Mouse (Mus musculus) erythroid progenitor cell, adult 5-6 weeks (primary cell): ENCODE results near the gene Ssu72. TPM values are rescaled to one million over a fixed set of nuclear protein-coding genes. Genes with fewer than 3 reads are reported as not detected.
"Not testable (repeated sequence)": the region's sequence is repeated elsewhere in the genome, so short reads cannot be mapped to it uniquely, and the experiment has no call there.

ENCODE experiments used
- ATAC-seq: replicated peaks from 2 replicates; pipeline ENCODE4 v1.8.0; 2016; ENCODE audit warnings: moderate number of reproducible peaks, mild to moderate bottlenecking, moderate TSS enrichment, inconsistent platforms; ENCODE audit not compliant: poor library complexity, low FRiP score, severe bottlenecking
- total RNA-seq, 2 experiments: library from RNA; stranded (forward) in 1 of 2; stranded (reverse) in 1 of 2; fragments of 150-400 nt in 1 of 2; fragments of 186-747, 209-891 nt in 1 of 2; gene quantifications; 2 replicates each; pipeline versions ENCODE4 v1.2.3 to v1.2.4; 2015 to 2017; ENCODE audit warnings: low replicate concordance in 2 of 2

The Ssu72 gene
- total RNA-seq, 2 experiments from 2014 or later = 37.0 to 44.9 TPM

DNA sequence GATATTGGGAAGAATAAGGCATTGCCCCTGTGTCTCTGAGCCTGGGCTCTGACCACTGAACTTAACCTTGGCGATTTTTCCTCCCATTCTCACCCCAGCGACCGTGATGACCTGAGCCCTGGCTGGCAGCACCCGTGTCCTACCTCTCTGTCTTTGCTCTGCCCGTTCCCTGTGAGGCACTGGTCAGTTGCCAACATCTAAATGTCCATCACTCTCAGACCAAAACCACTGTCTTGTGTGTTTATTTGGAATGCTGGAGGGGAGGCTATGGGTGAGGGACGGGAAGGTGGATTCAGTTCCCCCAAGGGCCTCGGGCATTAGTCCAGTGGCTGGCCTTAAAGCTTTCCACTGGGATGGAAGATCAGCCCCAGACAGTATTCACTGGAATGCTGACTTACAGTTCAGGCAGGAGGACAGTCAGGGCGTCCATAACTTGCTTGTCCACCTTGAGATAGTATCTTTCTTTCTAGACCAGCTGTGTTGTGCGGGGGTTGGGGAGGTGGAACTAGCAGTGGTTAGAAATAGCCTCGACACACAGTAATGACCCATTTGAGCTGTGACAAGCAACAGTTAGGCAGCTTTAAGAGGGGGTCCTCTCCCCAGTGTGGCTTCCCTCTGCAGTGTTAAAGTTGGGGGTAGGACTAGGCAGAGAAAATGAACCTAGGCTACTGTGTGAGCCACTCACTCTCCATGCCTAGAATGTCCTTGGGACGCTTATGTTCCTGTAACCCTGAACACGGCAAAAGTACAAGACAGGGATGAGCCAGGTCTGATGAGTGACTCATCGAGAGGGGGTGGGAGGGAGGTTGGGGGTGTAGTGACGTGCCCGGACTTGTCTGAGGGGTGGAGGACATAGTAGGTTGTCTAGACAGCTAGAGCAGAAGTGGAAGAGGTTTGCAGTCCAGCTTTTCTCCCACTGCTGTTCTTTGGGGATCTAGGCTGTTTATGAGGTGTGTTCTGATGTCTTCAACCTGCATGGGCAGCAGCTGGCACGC, 8.0 kb upstream of the Ssu72 start:
- ATAC-seq = no peak

DNA sequence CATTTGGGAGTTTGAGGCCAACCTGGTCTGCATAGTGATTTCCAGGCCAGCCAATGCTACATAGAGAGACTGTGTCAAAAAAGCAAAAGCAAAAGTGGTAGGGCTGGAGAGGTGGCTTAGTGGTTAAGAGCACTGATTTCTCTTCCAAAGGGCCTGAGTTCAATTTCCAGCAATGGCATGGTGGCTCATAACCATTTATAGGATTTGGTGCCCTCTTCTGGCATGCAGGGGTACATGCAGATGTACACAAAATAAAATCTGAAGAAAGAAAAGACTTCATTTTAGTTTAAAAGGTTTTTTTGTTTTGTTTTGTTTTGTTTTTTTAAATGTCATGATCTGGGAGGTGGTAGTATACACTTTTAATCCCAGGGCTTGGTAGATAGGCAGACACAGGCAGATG, 4.2 kb upstream of the Ssu72 start:
- no peak for ATAC-seq

GRCm38 (mm10) chr4:155703425-155703929, 1.1 kb upstream of the Ssu72 start:
- ATAC-seq = no peak

DNA sequence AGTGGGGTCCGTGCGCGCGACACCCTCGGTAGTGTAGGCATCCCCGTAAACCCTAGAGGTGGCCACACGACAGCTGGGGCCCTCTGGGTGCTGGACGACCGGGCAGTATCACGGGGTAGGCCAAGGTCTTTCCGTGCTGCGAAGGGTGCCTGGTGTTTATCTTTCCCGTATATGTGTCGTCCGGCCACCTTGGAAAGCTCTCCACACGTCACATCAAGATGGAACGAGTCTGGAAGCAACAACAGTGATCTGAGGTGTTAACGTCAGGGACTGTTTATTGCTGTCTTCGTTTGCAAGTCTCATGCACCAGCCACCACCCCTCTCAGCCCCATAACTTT, 961 bp downstream of the Ssu72 start:
- ATAC-seq = peak; percentile 61

GRCm38 (mm10) chr4:155708582-155708981, 4.0 kb downstream of the Ssu72 start:
- no peak for ATAC-seq

GRCm38 (mm10) chr4:155708988-155709387, 4.4 kb downstream of the Ssu72 start:
- ATAC-seq = no peak

DNA sequence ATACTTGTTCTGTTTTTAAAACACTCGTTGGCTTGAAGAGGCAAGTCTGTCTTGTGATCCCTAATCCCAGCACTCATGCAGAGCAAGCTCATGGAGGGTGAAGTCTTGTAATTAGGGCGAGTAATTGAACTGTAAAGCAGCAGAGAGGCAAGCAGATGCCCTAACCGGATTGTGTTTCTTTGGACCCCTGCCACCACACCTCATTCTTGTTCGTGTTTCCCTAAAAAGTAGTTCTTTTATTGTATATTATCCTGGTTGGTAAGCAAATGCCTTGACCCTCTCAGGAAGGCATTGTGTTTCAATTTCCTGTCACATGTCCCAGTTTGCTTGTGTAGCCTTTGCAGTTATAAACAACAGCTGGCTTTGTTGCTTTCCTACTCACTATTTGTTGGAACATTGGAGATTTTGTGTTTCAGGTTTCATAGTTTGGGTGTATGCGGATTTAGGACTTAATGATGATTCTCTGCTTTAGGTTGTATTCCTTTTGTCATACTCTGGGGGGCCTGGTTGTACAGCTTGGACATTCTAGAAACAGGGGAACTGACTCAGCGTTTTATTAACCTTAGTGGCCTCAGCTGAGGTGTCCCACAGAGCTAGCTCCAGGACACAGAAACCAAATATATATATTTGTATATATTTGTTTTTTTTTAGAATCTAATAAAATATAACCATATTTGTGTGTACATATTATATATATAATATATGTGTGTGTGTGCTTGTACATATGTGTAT, 6.1 kb downstream of the Ssu72 start:
- ATAC-seq = no peak

GRCm38 (mm10) chr4:155721668-155722083, 17.1 kb downstream of the Ssu72 start:
- 0 out of 2 replicates have a peak, but pooled peaks have one; percentile 55 for ATAC-seq

DNA sequence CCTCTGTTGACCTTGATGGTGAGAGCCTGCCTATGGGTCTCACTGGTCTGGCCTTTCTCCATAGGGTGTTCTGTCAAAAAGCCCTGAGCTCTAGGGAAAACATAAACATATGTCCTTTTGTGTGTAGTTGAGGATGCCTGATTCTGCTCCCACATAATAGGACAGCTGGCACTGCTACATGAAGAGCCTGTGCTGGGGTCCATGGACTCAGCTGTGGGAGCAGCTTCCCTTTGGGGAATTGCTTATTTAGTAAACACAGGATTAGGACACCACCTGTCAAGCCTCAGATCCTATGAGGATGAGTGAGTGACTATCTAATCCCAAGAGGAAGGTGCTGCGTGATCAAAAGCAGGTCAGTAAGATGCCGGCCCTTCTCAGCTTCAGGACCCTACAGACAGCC, 23.4 kb downstream of the Ssu72 start:
- no peak for ATAC-seq

- no peak for ATAC-seq
These were observed 28.7 kb downstream of the Ssu72 start for GRCm38 (mm10) chr4:155733267-155733666.

- ATAC-seq = peak; percentile 89
These were observed 29.8 kb downstream of the Ssu72 start, which contains the start of gene Tmem240 for GRCm38 (mm10) chr4:155734350-155734941. Gene Tmem240 (plus strand): TSS chr4:155734800.

- no peak for ATAC-seq
These were observed 30.5 kb downstream of the Ssu72 start for GRCm38 (mm10) chr4:155734951-155735702.

DNA sequence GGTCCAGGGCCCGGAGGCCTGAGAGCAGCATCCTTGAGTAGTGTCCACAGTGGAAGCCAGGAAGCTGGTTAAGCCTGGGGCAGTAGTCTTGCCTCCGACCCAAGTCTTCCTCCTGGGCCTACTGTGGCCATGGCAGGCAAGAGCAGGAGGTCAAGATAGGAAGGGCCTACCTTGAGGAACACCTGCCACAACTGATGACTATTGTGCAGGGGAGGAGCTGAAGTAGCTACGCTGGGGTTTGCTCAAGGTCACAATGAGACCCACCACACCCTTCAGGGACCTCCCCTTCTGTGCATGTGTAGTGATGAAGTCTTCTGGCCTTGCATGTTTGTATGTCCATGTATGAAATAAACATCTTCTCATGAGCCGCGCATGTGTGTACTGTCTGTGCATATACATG, 31.2 kb downstream of the Ssu72 start:
- ATAC-seq = no peak

- ATAC-seq = no peak
These were observed 31.8 kb downstream of the Ssu72 start for GRCm38 (mm10) chr4:155736421-155736820.

GRCm38 (mm10) chr4:155738262-155738661, 33.7 kb downstream of the Ssu72 start:
- no peak for ATAC-seq

DNA sequence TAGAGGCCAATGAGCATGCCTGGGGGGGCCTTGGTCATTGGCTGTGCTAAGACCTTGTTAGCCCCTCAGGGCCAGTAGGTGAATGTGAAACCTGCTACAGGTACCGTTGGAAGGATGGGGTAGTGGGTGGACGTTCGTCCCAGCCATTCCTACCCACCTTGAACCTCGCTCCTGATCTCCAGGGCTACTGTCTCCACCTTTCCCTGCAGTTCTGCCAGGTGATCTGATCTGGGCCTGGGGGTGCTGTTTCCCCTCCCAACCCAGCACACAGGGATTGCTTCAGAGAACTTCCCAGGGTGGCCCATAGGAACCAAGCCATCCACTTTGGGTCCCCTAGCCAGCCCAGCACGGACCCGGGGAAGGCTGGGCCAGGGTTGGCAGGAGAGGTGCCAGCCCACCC, 34.6 kb downstream of the Ssu72 start:
- no peak for ATAC-seq

- no peak for ATAC-seq
These were observed 35.4 kb downstream of the Ssu72 start for GRCm38 (mm10) chr4:155739741-155740636.

- not testable (repeated sequence) for ATAC-seq
These were observed 36.1 kb downstream of the Ssu72 start for GRCm38 (mm10) chr4:155740681-155741080.

DNA sequence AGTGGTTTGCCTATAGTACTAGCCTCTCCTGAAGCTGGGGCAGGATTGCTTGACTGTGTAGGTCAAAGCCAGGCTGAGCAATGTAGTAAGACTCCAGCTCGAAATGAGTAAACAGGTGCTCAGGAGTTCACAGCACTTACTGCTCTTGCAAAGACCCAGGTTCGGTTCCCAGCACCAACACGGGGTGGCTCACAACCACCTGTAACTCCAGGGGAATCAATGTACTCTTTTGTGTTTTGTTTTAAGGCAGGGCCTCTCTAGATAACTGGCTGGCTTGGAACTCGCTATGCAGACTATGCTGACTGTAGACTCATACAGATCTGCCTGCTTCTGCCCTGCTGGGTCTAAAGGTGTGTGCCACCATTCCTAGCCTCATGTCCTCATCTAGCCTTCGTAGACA, 38.1 kb downstream of the Ssu72 start:
- no peak for ATAC-seq
